Mouse (Mus musculus): ENCODE results near the gene Ly6g6e.

DNA sequence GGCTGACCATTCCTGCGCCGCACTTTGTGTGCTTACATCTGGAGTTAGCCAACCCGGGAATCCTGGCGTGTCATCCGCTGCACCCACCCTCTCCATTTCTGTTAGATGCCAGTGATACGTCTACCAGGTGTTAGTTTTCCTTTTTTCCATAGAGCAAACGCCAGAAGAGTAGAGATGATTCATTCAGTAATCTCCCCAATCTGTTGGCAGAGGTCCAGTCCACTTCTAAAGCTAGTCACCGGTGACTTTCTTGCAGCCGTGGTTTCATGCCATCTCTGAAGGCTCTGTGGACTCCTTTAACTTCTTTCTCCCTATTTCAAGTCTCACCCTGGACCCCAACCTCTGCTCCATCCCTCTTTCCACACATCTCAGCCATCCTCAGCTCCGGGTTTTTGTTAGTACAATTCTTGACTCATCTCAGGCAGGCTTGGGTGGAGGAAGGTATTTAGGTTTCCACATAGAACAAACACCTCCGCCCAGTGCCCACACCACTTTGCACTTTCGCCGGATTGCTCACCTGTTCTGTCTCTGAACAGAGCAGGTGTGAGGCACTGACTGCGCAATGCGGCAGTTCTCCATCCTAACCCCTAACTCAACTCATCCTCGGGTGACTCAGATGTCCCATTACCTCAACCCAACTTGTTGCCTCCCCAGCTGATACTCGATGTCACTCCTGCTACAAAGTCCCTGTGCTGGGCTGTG lies 8.3 kb upstream of the Ly6g6e start:
- no peak for TF ChIP-seq CTCF (conservative IDR thresholded peaks at IDR 0.05; ENCODE audit: low read length)
- no peak for TF ChIP-seq NANOG (IDR thresholded peaks at IDR 0.05; ENCODE audit: borderline replicate concordance, low read length)
- TF ChIP-seq POU5F1 (IDR thresholded peaks at IDR 0.05; ENCODE audit: borderline replicate concordance, low read length) = no peak
